Mouse (Mus musculus) thymus, postnatal 4 days (tissue): ENCODE results near the gene Nek8.
"Not testable (repeated sequence)": the region's sequence is repeated elsewhere in the genome, so short reads cannot be mapped to it uniquely, and the experiment has no call there.

ENCODE experiments used
- DNase-seq: peaks from one replicate; pipeline ENCODE4 v3.0.0; 2021

Nek8 gene

GRCm38 (mm10) chr11:78176402-78176862 is at the start of gene Nek8, which contains the start of gene Tlcd1:
Gene Nek8, minus strand, starts transcription at chr11:78176675.
Gene Tlcd1, plus strand, starts transcription at chr11:78176711.
- DNase-seq = peak; percentile 97

- DNase-seq = no peak
Observed at GRCm38 (mm10) chr11:78223586-78223985, 47.1 kb upstream of the Nek8 start.

GRCm38 (mm10) chr11:78215709-78216317 is 39.3 kb upstream of the Nek8 start:
- DNase-seq = peak; percentile 36

GRCm38 (mm10) chr11:78213086-78213817 is 36.8 kb upstream of the Nek8 start:
- DNase-seq = no peak

- DNase-seq = no peak
Observed at GRCm38 (mm10) chr11:78211513-78211912, 35.0 kb upstream of the Nek8 start.

GRCm38 (mm10) chr11:78210615-78211014 is 34.1 kb upstream of the Nek8 start:
- no peak for DNase-seq

- DNase-seq = no peak
Observed at GRCm38 (mm10) chr11:78209886-78210285, 33.4 kb upstream of the Nek8 start.

GRCm38 (mm10) chr11:78207190-78207589 is 30.7 kb upstream of the Nek8 start:
- no peak for DNase-seq

- DNase-seq = no peak
Observed at GRCm38 (mm10) chr11:78205361-78206206, 29.1 kb upstream of the Nek8 start.

GRCm38 (mm10) chr11:78204287-78204686 is 27.8 kb upstream of the Nek8 start:
- DNase-seq = no peak

- DNase-seq = no peak
Observed at GRCm38 (mm10) chr11:78202372-78202771, 25.9 kb upstream of the Nek8 start.

GRCm38 (mm10) chr11:78195101-78195863 is 18.8 kb upstream of the Nek8 start:
- no peak for DNase-seq

GRCm38 (mm10) chr11:78194411-78195100 is 18.1 kb upstream of the Nek8 start:
- peak; percentile 80 for DNase-seq

- DNase-seq = no peak
Observed at GRCm38 (mm10) chr11:78193113-78193512, 16.6 kb upstream of the Nek8 start, which contains the start of gene Proca1. Gene Proca1, plus strand, starts transcription at chr11:78193392.

GRCm38 (mm10) chr11:78190041-78190440 is 13.6 kb upstream of the Nek8 start:
- no peak for DNase-seq

GRCm38 (mm10) chr11:78189234-78190040 is 13.0 kb upstream of the Nek8 start:
- no peak for DNase-seq

GRCm38 (mm10) chr11:78188331-78189233 is 12.1 kb upstream of the Nek8 start, which contains the start of gene Rab34:
Gene Rab34, plus strand, starts transcription at chr11:78188430.
- DNase-seq = peak; percentile 43

- DNase-seq = not testable (repeated sequence)
Observed at GRCm38 (mm10) chr11:78184702-78185101, 8.2 kb upstream of the Nek8 start.

GRCm38 (mm10) chr11:78183884-78184514 is 7.5 kb upstream of the Nek8 start:
- no peak for DNase-seq
